Mouse (Mus musculus) lung, postnatal 36 days (tissue): ENCODE data around the gene Dnaaf5.

Experiments
- DNase-seq: peaks from one replicate; pipeline ENCODE4 v3.0.0; 2022; ENCODE audit warnings: mixed read lengths

Gene Dnaaf5

GRCm38 (mm10) chr5:139143890-139144289 lies 6.1 kb upstream of the Dnaaf5 start:
- peak; percentile 21 for DNase-seq

GRCm38 (mm10) chr5:139145726-139146125 lies 4.3 kb upstream of the Dnaaf5 start:
- DNase-seq: no peak

GRCm38 (mm10) chr5:139146476-139147075 lies 3.4 kb upstream of the Dnaaf5 start:
- DNase-seq: no peak

- DNase-seq: peak; percentile 17
Observed at GRCm38 (mm10) chr5:139147178-139148078, 2.6 kb upstream of the Dnaaf5 start.

- DNase-seq: no peak
Observed at GRCm38 (mm10) chr5:139149006-139149672, 884 bp upstream of the Dnaaf5 start.

- DNase-seq: peak; percentile 18
Observed at GRCm38 (mm10) chr5:139150603-139151031, 594 bp downstream of the Dnaaf5 start.

- no peak for DNase-seq
Observed at GRCm38 (mm10) chr5:139160899-139161298, 10.9 kb downstream of the Dnaaf5 start.

GRCm38 (mm10) chr5:139161632-139162031 lies 11.6 kb downstream of the Dnaaf5 start:
- DNase-seq: no peak

GRCm38 (mm10) chr5:139166781-139167361 lies 16.8 kb downstream of the Dnaaf5 start:
- peak; percentile 29 for DNase-seq

GRCm38 (mm10) chr5:139167548-139167947 lies 17.5 kb downstream of the Dnaaf5 start:
- no peak for DNase-seq

GRCm38 (mm10) chr5:139171929-139172328 lies 21.9 kb downstream of the Dnaaf5 start:
- DNase-seq: no peak

GRCm38 (mm10) chr5:139174141-139174540 lies 24.1 kb downstream of the Dnaaf5 start:
- DNase-seq: no peak

GRCm38 (mm10) chr5:139174556-139175547 lies 24.8 kb downstream of the Dnaaf5 start:
- DNase-seq: peak; percentile 57

- peak; percentile 87 for DNase-seq
Observed at GRCm38 (mm10) chr5:139178895-139179631, 29.0 kb downstream of the Dnaaf5 start.

GRCm38 (mm10) chr5:139183131-139183530 lies 33.1 kb downstream of the Dnaaf5 start:
- DNase-seq: no peak

- DNase-seq: no peak
Observed at GRCm38 (mm10) chr5:139183601-139184000, 33.6 kb downstream of the Dnaaf5 start.

- no peak for DNase-seq
Observed at GRCm38 (mm10) chr5:139184897-139185296, 34.9 kb downstream of the Dnaaf5 start.

GRCm38 (mm10) chr5:139189726-139190125 lies 39.7 kb downstream of the Dnaaf5 start:
- DNase-seq: no peak

- no peak for DNase-seq
Observed at GRCm38 (mm10) chr5:139190958-139191357, 40.9 kb downstream of the Dnaaf5 start.

GRCm38 (mm10) chr5:139198779-139199178 lies 48.8 kb downstream of the Dnaaf5 start:
- no peak for DNase-seq

GRCm38 (mm10) chr5:139199636-139199994 lies 49.6 kb downstream of the Dnaaf5 start:
- no peak for DNase-seq
